Mouse (Mus musculus): Measurements from ENCODE around the gene Trim30c.
"Not testable (repeated sequence)": the region's sequence is repeated elsewhere in the genome, so short reads cannot be mapped to it uniquely, and the experiment has no call there.

- not testable (repeated sequence) for TF ChIP-seq CTCF (IDR thresholded peaks at IDR 0.05; ENCODE audit: control insufficient read depth, insufficient read depth, insufficient replicate concordance, low read depth, low read length); POLR2A (IDR thresholded peaks at IDR 0.05; ENCODE audit: control insufficient read depth, low read depth, low read length)
Measured at GRCm38 (mm10) chr7:104348043-104348442, 52.6 kb downstream of the Trim30c start.
